Mouse (Mus musculus) hindbrain, embryonic 12.5 days (tissue): ENCODE results near the gene C1galt1c1. TPM values are rescaled to one million over a fixed set of nuclear protein-coding genes. Genes with fewer than 3 reads are reported as not detected.
A peak's percentile ranks its signal among the peaks of the same experiment; 100 is the strongest.

Source experiments
- ATAC-seq: fragments of 200-750 bp; cut with Nextera tagmentation; 2 replicates; pipeline ENCODE4 v1.8.0; 2017; ENCODE audit warnings: moderate TSS enrichment; ENCODE audit not compliant: low FRiP score
- H3K27ac ChIP-seq: fragments of 300-500 bp; sonication (generic); 2 replicates; pipeline ENCODE4 v1.5.1; 2016; ENCODE audit warnings: mild to moderate bottlenecking
- H3K27me3 ChIP-seq: fragments of 300-500 bp; sonication (generic); 2 replicates; pipeline ENCODE4 v1.6.1; 2016; ENCODE audit warnings: mild to moderate bottlenecking
- H3K36me3 ChIP-seq: fragments of 300-500 bp; sonication (generic); 2 replicates; pipeline ENCODE4 v1.6.1; 2016; ENCODE audit warnings: mild to moderate bottlenecking
- H3K4me1 ChIP-seq: fragments of 300-500 bp; sonication (generic); 2 replicates; pipeline ENCODE4 v1.6.1; 2016
- H3K4me2 ChIP-seq: fragments of 300-500 bp; sonication (generic); replicated peaks from 2 replicates; pipeline ENCODE4 v1.6.1; 2016; ENCODE audit warnings: mild to moderate bottlenecking
- H3K4me3 ChIP-seq: fragments of 300-500 bp; sonication (generic); 2 replicates; pipeline ENCODE4 v1.5.1; 2016; ENCODE audit warnings: mild to moderate bottlenecking
- H3K9ac ChIP-seq: fragments of 300-500 bp; sonication (generic); 2 replicates; pipeline ENCODE4 v1.6.1; 2016; ENCODE audit warnings: mild to moderate bottlenecking, moderate library complexity
- H3K9me3 ChIP-seq: fragments of 300-500 bp; sonication (generic); replicated peaks from 2 replicates; pipeline ENCODE4 v1.6.1; 2016; ENCODE audit warnings: mild to moderate bottlenecking
- WGBS: fragments of 180-500 bp; shearing (Covaris S2); methylation state at CpG from one replicate; pipeline ENCODE4 v1.1.7; 2016; 5-methylcytosine and 5-hydroxymethylcytosine counted together
- polyA plus RNA-seq: library from polyadenylated mRNA; unstranded; fragments of >200 nt; fragmentation: Nextera tagmentation; extraction: Ambion mirVana; gene quantifications from 2 replicates; pipeline ENCODE4 v1.2.1, GENCODE M21; 2016

C1galt1c1 gene
- polyA plus RNA-seq, 1 experiment from 2014 or later, result 25.9 TPM

GRCm38 (mm10) chrX:38600177-38600994 is 34.5 kb downstream of the C1galt1c1 start, which contains the start of gene Mcts1:
Mcts1 (plus strand) TSS chrX:38600578.
- Histone ChIP-seq H3K9ac (peak within 1 kb of the TSS; percentile 54), H3K4me3 (peak within 1 kb of the TSS; percentile 46), H3K27ac (peak within 1 kb of the TSS; percentile 88), H3K36me3 (no peaks in the 10 kb centered on the region), H3K27me3 (no peaks in the 10 kb centered on the region), H3K4me1 (no peaks in the 10 kb centered on the region), H3K9me3 (no peaks in the 10 kb centered on the region), H3K4me2 (peak within 1 kb of the TSS; percentile 53)
- 26% methylated on average over 25 of the region's 26 CpGs for WGBS
- ATAC-seq, result peak; percentile 92

GRCm38 (mm10) chrX:38593180-38593889 is 41.6 kb downstream of the C1galt1c1 start:
- WGBS, result 64% methylated on average over 5 of the region's 5 CpGs
- no peaks in the 10 kb centered on the region for H3K4me1 ChIP-seq
- no peak overlapping the region for H3K4me2 ChIP-seq
- H3K27ac ChIP-seq, result no peak overlapping the region
- H3K9me3 ChIP-seq, result no peaks in the 10 kb centered on the region
- no peak overlapping the region for H3K9ac ChIP-seq
- no peak for ATAC-seq
- no peak overlapping the region for H3K4me3 ChIP-seq
- H3K27me3 ChIP-seq, result no peaks in the 10 kb centered on the region
- no peaks in the 10 kb centered on the region for H3K36me3 ChIP-seq

GRCm38 (mm10) chrX:38591749-38592148 is 43.1 kb downstream of the C1galt1c1 start:
- Histone ChIP-seq H3K27ac (no peak overlapping the region), H3K9ac (no peak overlapping the region), H3K4me3 (no peak overlapping the region), H3K4me2 (no peak overlapping the region), H3K27me3 (no peaks in the 10 kb centered on the region), H3K9me3 (no peaks in the 10 kb centered on the region), H3K36me3 (no peaks in the 10 kb centered on the region), H3K4me1 (no peaks in the 10 kb centered on the region)
- ATAC-seq, result no peak
- whole genome bisulfite sequencing, result 90% methylated on average over 3 of the region's 3 CpGs

- ATAC-seq, result no peak
- Histone ChIP-seq H3K4me1 (no peaks in the 10 kb centered on the region), H3K4me2 (no peak overlapping the region), H3K36me3 (no peaks in the 10 kb centered on the region), H3K27ac (no peak overlapping the region), H3K9me3 (no peaks in the 10 kb centered on the region), H3K4me3 (no peak overlapping the region), H3K9ac (no peak overlapping the region), H3K27me3 (no peaks in the 10 kb centered on the region)
- WGBS, result 49% methylated on average over 4 of the region's 4 CpGs
Observed at GRCm38 (mm10) chrX:38589827-38590226, 45.1 kb downstream of the C1galt1c1 start.

- Histone ChIP-seq H3K27ac (no peak overlapping the region), H3K9me3 (no peaks in the 10 kb centered on the region), H3K4me3 (no peak overlapping the region), H3K4me1 (no peaks in the 10 kb centered on the region), H3K27me3 (no peaks in the 10 kb centered on the region), H3K36me3 (no peaks in the 10 kb centered on the region), H3K9ac (no peak overlapping the region), H3K4me2 (no peak overlapping the region)
- no peak for ATAC-seq
Observed at GRCm38 (mm10) chrX:38583261-38583660, 51.6 kb downstream of the C1galt1c1 start.

GRCm38 (mm10) chrX:38581140-38581539 is 53.7 kb downstream of the C1galt1c1 start:
- ATAC-seq, result no peak
- 94% methylated on average over 1 of the region's 1 CpGs for WGBS
- Histone ChIP-seq H3K4me3 (no peak overlapping the region), H3K9ac (no peak overlapping the region), H3K27me3 (no peaks in the 10 kb centered on the region), H3K9me3 (no peaks in the 10 kb centered on the region), H3K4me1 (no peaks in the 10 kb centered on the region), H3K4me2 (no peak overlapping the region), H3K36me3 (no peaks in the 10 kb centered on the region), H3K27ac (no peak overlapping the region)

Other genes starting within 250 kb of the C1galt1c1 start
- gene Lamp2, start 178.6 kb downstream of the C1galt1c1 start, polyA plus RNA-seq, result 82.8 and 88.4 TPM in 2 replicates
- gene Cul4b, start 58.9 kb downstream of the C1galt1c1 start, polyA plus RNA-seq, result 31.5 and 33.8 TPM in 2 replicates
- gene Mcts1, start 34.5 kb downstream of the C1galt1c1 start, polyA plus RNA-seq, result 125 TPM in 2 replicates
- gene 6030498E09Rik, start 137.6 kb upstream of the C1galt1c1 start, polyA plus RNA-seq, result 0.34 TPM in 1 of 2 replicates, not detected in the other